Mouse (Mus musculus) spleen, adult 2 months (tissue): ENCODE data around the gene Chaf1a.

Experiments
- CTCF ChIP-seq: fragments of 200-500 bp; IDR thresholded peaks from 2 replicates; pipeline ENCODE4 v1.5.1; 2011; ENCODE audit warnings: mild to moderate bottlenecking, inconsistent platforms; ENCODE audit not compliant: insufficient read depth, insufficient read length, insufficient replicate concordance; ENCODE audit errors: extremely low read depth
- POLR2A ChIP-seq: fragments of 200-500 bp; IDR thresholded peaks from 2 replicates; pipeline ENCODE4 v1.6.1; 2011; ENCODE audit warnings: low read depth, low read length, inconsistent platforms

GRCm38 (mm10) chr17:56119981-56120880 is 80.0 kb downstream of the Chaf1a start:
- TF ChIP-seq POLR2A (no peak), CTCF (no peak)
